Mouse (Mus musculus): ENCODE measurements at regions not wholly inside any gene's neighbourhood (a gene's known extent, or its start where the extent isn't known, plus 50 kb on each side); places are given as distances from the start of the nearest gene placed in this dataset.

- intact Hi-C loops (cut with DNase I): no loop called here
Observed at GRCm38 (mm10) chr19:26938911-26939310, 53.2 kb downstream of the Gm815 start.

- intact Hi-C loops (cut with DNase I): no loop called here
Observed at GRCm38 (mm10) chr19:26944006-26944405, 58.3 kb downstream of the Gm815 start.

- intact Hi-C loops (cut with DNase I): no loop called here
Observed at GRCm38 (mm10) chr19:26946562-26946961, 60.9 kb downstream of the Gm815 start.

GRCm38 (mm10) chr19:26948479-26948878 is 62.8 kb downstream of the Gm815 start:
- intact Hi-C loops (cut with DNase I): no loop called here

- intact Hi-C loops (cut with DNase I): no loop called here
Observed at GRCm38 (mm10) chr19:26949153-26949552, 63.5 kb downstream of the Gm815 start.

- intact Hi-C loops (cut with DNase I): no loop called here
Observed at GRCm38 (mm10) chr19:26953348-26953747, 67.7 kb downstream of the Gm815 start.

- intact Hi-C loops (cut with DNase I): no loop called here
Observed at GRCm38 (mm10) chr19:26966055-26966760, 80.5 kb downstream of the Gm815 start.

DNA sequence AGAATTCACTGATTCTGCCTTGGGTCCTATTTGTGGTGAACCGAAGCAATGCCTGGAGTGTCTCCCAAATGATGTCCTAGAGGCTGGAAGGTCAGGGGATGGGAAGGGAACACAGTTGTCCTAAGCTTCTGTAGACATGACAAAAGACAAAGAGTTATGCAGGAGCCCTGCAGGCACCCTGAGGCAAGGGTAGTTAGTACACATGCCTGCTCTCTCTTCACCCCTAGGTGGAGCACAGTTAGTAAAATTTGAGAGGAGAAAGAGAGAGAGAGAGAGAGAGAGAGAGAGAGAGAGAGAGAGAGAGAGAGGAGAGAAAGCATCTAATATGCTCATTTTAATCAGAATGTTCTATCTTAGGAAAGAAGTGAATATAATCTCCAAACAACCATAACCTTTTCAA is 87.4 kb downstream of the Gm815 start:
- intact Hi-C loops (cut with DNase I): no loop called here

DNA sequence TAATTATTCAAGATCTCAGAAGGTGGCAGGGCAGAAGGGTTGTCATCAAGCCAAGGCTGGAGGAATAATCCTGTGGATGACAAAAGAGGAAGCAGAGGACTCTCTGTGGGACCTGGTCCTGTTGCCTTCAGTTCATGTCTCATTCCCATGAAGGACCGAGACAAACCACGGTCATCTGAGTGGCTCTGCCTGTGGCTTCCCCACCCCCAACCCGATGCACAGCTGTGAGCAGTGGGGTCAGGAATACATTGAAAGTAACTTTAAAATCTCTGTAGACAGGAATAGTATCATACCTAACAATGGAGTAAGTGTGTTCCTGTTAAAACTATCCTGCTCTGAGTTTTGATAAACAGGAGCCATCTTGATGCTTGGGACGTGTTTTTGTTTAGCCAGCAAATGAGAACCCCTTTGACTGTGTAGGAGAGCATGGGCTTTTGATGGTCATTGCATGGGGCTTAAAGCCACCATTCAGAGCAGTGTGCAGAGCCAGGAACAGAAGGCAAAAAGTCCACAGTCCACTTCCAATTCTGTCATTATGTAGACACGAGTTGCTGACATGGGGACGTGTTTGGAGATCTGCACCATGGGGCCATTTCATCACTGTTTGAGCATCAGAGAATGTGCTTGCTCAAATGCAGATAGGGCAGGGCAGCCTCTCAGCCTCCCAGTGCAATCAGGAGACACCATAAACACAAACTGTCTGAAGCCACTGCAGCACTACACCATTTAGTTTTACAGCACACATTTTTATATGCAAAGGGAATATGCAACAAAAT is 88.3 kb downstream of the Gm815 start:
- intact Hi-C loops (cut with DNase I): no loop called here

DNA sequence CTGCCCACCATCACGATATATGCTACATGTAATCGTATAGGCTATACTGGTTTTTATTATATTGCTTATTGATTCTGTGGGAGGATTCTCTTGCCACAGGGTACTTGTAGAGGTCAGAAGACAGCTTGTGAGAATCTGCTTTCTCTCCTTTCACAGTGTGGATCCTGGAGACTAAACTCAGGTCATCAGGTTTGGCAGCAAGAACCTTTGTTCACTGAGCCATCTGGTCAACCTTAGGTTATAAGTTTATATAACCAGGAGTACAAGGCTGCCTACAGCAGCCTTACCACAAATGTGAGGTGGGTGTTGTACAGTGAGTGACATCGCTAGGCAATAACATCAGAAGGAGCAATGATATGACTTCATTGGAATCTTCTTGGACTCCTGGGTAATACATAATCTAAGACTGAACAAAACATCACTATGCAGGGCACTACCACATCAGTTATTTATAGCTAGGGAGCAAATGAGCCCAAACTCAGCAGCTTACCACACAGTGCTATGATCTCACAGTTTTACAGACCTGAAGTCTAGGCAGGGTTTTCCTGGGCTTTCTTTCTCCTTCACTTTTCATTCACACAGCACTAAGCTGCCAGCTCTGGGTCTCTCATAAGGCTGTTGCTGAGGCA is 89.0 kb downstream of the Gm815 start:
- intact Hi-C loops (cut with DNase I): no loop called here

DNA sequence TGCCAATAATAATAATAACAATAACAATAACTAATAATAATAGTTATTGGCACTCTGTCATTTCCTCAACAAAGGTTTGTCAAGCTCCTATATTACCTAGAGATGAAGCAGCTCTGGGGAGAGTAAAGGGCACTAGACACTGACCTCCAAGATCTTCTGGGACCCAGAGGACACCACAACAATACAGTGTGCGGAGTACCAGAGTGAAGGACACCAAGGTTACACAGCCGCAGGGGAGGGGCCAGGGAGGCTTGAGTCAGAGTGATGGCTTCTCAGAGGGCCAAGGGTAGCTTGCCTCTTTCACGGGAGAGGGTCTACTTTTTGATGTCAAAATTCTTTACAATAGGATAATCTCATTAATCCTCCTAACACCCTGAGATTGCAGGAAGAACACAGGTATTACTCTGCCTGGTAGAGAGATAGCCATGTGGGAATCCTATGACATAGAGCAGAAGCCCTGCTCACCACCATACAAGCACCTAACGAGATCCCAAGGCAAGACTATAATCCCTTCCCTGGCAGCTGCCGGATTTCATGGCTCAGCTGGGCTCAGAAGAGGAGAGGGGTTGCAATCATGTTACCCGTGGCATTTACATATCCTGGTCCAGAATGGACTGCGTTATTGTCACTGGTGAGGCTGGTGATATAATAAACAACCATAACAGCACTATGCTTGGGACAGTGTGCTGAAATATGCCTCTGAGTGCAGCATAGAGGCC is 91.1 kb downstream of the Gm815 start:
- intact Hi-C loops (cut with DNase I): no loop called here

DNA sequence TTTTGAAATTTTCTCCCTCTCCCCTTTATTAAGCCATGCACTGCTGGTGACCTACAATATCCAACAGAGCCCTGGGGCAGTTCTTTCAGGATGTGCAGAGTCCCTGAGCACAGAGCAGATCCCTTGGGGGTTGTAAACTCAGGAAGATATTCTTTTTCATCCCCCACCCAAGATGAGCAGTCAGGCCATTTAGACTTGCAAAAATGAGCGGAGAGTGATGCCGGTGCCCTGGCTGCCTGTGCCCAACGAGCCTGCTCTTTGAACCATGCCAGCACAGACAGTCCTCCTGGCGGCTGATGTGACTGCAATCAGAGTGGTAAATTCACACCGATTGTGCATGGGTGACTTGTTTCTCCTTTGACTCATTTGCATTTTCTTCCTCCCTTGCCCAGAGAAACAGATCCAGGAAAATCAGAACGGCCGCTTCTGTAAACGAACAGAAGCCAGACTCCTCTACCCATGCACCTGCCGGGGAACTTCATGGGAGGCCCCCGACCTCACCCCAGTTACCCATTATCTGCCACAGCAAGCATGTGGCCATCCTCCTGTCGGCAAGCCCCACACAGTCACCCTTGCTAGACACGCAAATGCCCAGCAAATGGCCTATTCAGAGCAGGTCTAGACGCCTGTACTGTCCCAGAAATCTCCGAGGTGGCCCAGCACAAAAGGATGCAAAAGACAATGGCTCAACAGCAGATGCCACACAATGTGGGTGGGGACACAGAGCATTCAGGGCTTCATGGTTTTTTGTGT is 92.4 kb downstream of the Gm815 start:
- intact Hi-C loops (cut with DNase I): no loop called here

- intact Hi-C loops (cut with DNase I): no loop called here
Observed at GRCm38 (mm10) chr19:26978640-26979007, 92.9 kb downstream of the Gm815 start.

DNA sequence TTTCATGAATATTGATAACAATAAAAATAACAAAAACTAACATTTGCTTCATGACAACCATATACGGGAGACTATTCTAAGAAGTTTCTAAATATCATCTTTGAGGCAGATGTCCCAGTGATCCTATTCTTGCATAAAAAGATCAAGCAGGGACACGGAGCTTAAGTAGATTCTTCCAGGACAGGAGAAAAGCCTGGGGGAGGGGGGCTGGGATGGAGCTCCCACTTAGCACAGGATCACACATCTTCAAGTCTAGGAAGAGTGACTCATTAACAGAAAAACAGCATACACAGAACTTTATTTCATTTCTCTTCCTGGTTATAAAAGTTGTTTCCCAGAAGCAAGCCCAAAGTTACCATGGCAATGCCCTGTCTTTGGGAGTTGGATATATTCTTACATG is 93.6 kb downstream of the Gm815 start:
- intact Hi-C loops (cut with DNase I): no loop called here

DNA sequence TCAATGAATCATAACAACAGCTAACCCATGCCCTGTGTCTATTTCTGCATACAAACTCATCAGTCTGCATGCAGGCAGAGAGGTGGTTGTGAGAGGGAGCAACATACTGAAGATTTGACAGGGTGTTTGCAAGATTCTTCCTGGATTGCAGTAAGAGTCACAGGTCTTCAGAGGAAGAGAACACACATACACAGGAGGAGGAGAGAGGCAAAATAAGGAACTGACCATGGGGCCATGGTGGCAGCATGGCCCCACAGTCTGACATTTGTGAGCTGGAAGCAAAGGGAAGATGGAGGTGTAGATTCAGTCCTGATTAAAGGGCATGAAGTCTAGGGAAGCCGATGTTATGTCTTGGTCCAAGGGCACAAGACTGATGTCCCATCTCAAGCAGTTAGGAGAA is 101.0 kb downstream of the Gm815 start:
- intact Hi-C loops (cut with DNase I): no loop called here

- intact Hi-C loops (cut with DNase I): no loop called here
Observed at GRCm38 (mm10) chr19:26987197-26987596, 101.5 kb downstream of the Gm815 start.

- intact Hi-C loops (cut with DNase I): no loop called here
Observed at GRCm38 (mm10) chr19:26987909-26988456, 102.3 kb downstream of the Gm815 start.

DNA sequence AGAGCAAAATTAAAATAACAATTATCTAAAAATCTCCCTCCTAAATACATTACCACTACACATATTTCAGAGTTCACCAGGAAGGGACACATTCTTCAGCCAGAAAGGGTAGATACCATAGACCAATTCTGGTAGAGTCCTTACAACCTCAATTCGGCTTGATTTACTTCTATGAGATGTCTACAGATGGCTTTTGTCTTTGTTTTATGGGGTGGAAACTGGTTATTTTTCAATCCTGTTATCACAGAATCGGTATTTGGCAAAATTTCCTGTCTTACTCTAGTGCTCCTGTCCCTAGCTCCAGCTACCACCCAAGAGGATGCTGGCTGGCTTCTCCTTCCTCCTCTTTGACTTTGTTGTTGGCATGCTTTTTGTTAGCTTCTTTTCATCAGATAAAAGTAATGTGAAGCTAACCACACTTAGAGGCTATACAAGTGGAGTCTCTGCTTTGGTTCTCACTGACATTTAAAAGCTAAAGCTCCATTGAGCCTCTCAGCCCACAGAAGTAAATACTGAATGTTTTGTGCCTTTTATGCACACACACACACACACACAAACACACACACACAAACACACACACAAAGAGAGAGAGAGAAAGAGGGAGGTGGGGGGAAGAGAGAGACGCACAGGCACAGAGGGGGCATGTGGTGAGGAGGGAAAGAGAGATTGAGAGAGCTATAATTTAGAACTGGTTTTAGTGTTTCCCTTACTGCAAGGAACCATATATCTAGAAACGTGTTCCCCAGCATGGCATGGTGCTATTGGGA is 109.1 kb downstream of the Gm815 start:
- intact Hi-C loops (cut with DNase I): no loop called here

DNA sequence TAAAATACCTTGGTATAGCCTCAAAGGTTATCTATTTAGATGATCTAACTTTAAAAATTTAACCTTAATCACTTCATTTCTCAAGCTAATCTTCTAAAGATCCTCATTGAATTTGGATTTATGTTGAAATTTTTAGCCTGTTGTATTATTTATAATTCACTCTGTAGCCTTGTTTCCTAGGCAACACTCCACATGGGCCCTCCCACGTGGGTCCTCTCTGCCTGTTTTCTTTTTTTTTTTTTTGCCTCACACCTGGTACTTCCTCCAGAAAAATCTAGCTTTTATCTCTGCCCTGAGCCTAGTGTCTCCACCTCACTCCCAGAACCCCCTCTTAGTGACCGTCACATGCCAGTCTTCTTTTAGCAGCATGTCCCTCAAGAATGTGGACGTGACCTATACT is 113.9 kb downstream of the Gm815 start:
- intact Hi-C loops (cut with DNase I): no loop called here

DNA sequence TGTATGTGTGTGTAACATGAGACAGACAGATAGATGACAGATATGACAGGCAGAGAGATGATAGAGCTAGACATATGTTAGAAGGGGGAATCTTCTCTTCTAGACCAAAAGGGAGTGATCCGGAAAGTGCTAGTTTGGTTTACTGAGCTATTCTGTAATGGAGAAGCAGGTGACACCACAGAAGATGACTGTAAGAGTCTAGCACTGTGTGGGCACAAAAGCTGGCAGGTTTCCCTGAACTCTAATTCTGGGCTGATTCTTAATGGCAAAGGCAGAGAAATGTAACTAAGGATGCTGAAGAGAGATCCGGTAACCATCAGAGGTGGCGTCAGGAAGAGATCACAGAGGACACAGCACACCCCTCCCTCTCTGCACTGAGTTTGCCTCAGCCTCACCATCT is 136.2 kb downstream of the Gm815 start:
- intact Hi-C loops (cut with DNase I): no loop called here
